Mouse (Mus musculus) stomach, postnatal 0 days (tissue): ENCODE measurements around the gene Cltrn. TPM values are rescaled to one million over a fixed set of nuclear protein-coding genes. Genes with fewer than 3 reads are reported as not detected.

Source experiments
- ATAC-seq: fragments of 200-750 bp; cut with Nextera tagmentation; 2 replicates; pipeline ENCODE4 v1.8.0; 2017; ENCODE audit not compliant: low FRiP score, low TSS enrichment
- DNase-seq: peaks from one replicate; pipeline ENCODE4 v3.0.0-alpha.2; 2016; ENCODE audit warnings: low spot score
- H3K27ac ChIP-seq: fragments of 300-500 bp; sonication (generic); replicated peaks from 2 replicates; pipeline ENCODE4 v1.5.1; 2014; ENCODE audit warnings: mild to moderate bottlenecking, control low read depth
- H3K27me3 ChIP-seq: fragments of 300-500 bp; sonication (generic); 2 replicates; pipeline ENCODE4 v1.6.1; 2014; ENCODE audit warnings: low read length; ENCODE audit not compliant: control insufficient read depth, insufficient read depth
- H3K36me3 ChIP-seq: fragments of 300-500 bp; sonication (generic); 2 replicates; pipeline ENCODE4 v1.6.1; 2014; ENCODE audit warnings: low read length, mixed read lengths; ENCODE audit not compliant: control insufficient read depth, insufficient read depth
- H3K4me1 ChIP-seq: fragments of 300-500 bp; sonication (generic); replicated peaks from 2 replicates; pipeline ENCODE4 v1.6.1; 2014; ENCODE audit warnings: antibody characterized with exemption; ENCODE audit not compliant: control insufficient read depth, insufficient read depth
- H3K4me2 ChIP-seq: fragments of 300-500 bp; sonication (generic); replicated peaks from 2 replicates; pipeline ENCODE4 v1.6.1; 2014; ENCODE audit warnings: low read depth, mild to moderate bottlenecking, control low read depth, moderate library complexity
- H3K4me3 ChIP-seq: fragments of 300-500 bp; sonication (generic); 2 replicates; pipeline ENCODE4 v1.5.1; 2014; ENCODE audit warnings: low read depth, low read length, control low read depth
- H3K9ac ChIP-seq: fragments of 300-500 bp; sonication (generic); 2 replicates; pipeline ENCODE4 v1.6.1; 2014; ENCODE audit warnings: mild to moderate bottlenecking, low read length, control low read depth, mixed read lengths
- H3K9me3 ChIP-seq: fragments of 300-500 bp; sonication (generic); 2 replicates; pipeline ENCODE4 v1.6.1; 2016; ENCODE audit warnings: low read length; ENCODE audit not compliant: control insufficient read depth
- CTCF ChIP-seq: IDR thresholded peaks from 2 replicates; pipeline ENCODE4 v1.5.1; 2016; ENCODE audit warnings: antibody characterized with exemption, low read depth, mild to moderate bottlenecking, moderate library complexity
- EP300 ChIP-seq: optimal IDR thresholded peaks from 2 replicates; pipeline ENCODE3; 2016; ENCODE audit warnings: antibody characterized with exemption
- WGBS: fragments of 180-500 bp; shearing (Covaris S2); extraction: QIAGEN DNeasy Blood & Tissue Kit; methylation state at CpG from one replicate; pipeline ENCODE4 v1.1.7; 2014; 5-methylcytosine and 5-hydroxymethylcytosine counted together
- polyA plus RNA-seq: library from polyadenylated mRNA; unstranded; fragments of >200 nt; fragmentation: Nextera tagmentation; extraction: Ambion mirVana; gene quantifications from 2 replicates; pipeline ENCODE4 v1.2.1, GENCODE M21; 2015

Gene Cltrn
- polyA plus RNA-seq, 1 experiment from 2014 or later, result 1.7 TPM

- no peak overlapping the region for H3K4me2 ChIP-seq
- no peaks in the 10 kb centered on the region for H3K9me3 ChIP-seq
- no peak overlapping the region for H3K27ac ChIP-seq
- no peaks in the 10 kb centered on the region for H3K36me3 ChIP-seq
- DNase-seq, result no peak
- no peak for TF ChIP-seq EP300
- no peak for TF ChIP-seq CTCF
- H3K4me3 ChIP-seq, result no peak overlapping the region
- WGBS, result 63% methylated on average over 6 of the region's 6 CpGs
- no peak for ATAC-seq
- H3K27me3 ChIP-seq, result no peaks in the 10 kb centered on the region
- no peaks in the 10 kb centered on the region for H3K4me1 ChIP-seq
- H3K9ac ChIP-seq, result no peak overlapping the region
Observed at GRCm38 (mm10) chrX:164145463-164146250, 57.0 kb downstream of the Cltrn start.

GRCm38 (mm10) chrX:164152703-164153102, 64.1 kb downstream of the Cltrn start:
- Histone ChIP-seq H3K9ac (no peak overlapping the region), H3K4me3 (no peak overlapping the region), H3K27me3 (no peaks in the 10 kb centered on the region), H3K4me2 (no peak overlapping the region), H3K9me3 (no peaks in the 10 kb centered on the region), H3K27ac (no peak overlapping the region), H3K4me1 (no peaks in the 10 kb centered on the region), H3K36me3 (no peaks in the 10 kb centered on the region)
- DNase-seq (no peak), ATAC-seq (no peak)
- no peak for TF ChIP-seq EP300
- no peak for TF ChIP-seq CTCF
- 66% methylated on average over 2 of the region's 2 CpGs for WGBS

GRCm38 (mm10) chrX:164153606-164154005, 65.0 kb downstream of the Cltrn start:
- DNase-seq, result no peak
- Histone ChIP-seq H3K4me2 (no peak overlapping the region), H3K4me1 (no peaks in the 10 kb centered on the region), H3K27ac (no peak overlapping the region), H3K36me3 (no peaks in the 10 kb centered on the region), H3K9ac (no peak overlapping the region), H3K9me3 (no peaks in the 10 kb centered on the region), H3K4me3 (no peak overlapping the region), H3K27me3 (no peaks in the 10 kb centered on the region)
- no peak for ATAC-seq
- TF ChIP-seq EP300 (no peak), CTCF (no peak)

DNA sequence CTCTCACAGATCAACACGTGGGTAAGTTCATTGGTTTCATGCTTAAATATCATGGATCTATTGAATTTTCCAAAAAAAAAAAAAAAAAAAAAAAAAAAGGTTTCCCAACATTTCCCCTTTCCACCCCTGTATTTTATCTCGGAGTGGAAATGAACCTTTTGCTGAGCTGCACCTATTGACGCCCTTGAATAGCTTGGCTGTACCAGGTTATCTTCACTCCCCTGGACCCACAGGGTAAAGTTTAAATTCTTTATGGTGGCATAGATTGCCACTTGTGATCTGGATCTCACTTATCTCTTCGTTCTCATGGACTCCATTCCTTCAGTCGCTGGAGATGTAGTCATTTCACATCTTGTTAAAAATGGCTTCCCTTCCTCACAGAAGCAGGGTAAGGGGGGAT, 66.0 kb downstream of the Cltrn start:
- TF ChIP-seq CTCF (no peak), EP300 (no peak)
- Histone ChIP-seq H3K9me3 (no peaks in the 10 kb centered on the region), H3K4me2 (no peak overlapping the region), H3K36me3 (no peaks in the 10 kb centered on the region), H3K4me3 (no peak overlapping the region), H3K9ac (no peak overlapping the region), H3K4me1 (no peaks in the 10 kb centered on the region), H3K27ac (no peak overlapping the region), H3K27me3 (no peaks in the 10 kb centered on the region)
- ATAC-seq (no peak), DNase-seq (no peak)
- 75% methylated on average over 5 of the region's 5 CpGs for WGBS

GRCm38 (mm10) chrX:164164681-164165080, 76.1 kb downstream of the Cltrn start:
- no peaks in the 10 kb centered on the region for H3K9me3 ChIP-seq
- DNase-seq (no peak), ATAC-seq (no peak)
- H3K4me1 ChIP-seq, result no peaks in the 10 kb centered on the region
- no peaks in the 10 kb centered on the region for H3K27me3 ChIP-seq
- H3K27ac ChIP-seq, result no peak overlapping the region
- H3K4me2 ChIP-seq, result no peak overlapping the region
- no peak overlapping the region for H3K9ac ChIP-seq
- no peak overlapping the region for H3K4me3 ChIP-seq
- 73% methylated on average over 1 of the region's 1 CpGs for WGBS
- no peaks in the 10 kb centered on the region for H3K36me3 ChIP-seq
- TF ChIP-seq EP300 (no peak), CTCF (no peak)

Other genes with a start within 250 kb of the Cltrn start
- gene Ap1s2, start 179.8 kb upstream of the Cltrn start, polyA plus RNA-seq, result 9.4 and 9.7 TPM in 2 replicates
- 34.8 and 40.3 TPM in 2 replicates for gene Zrsr2, start 130.2 kb upstream of the Cltrn start, polyA plus RNA-seq
- gene Car5b, start 60.8 kb upstream of the Cltrn start, polyA plus RNA-seq, result 3.8 and 4.2 TPM in 2 replicates
- 8.9 and 9.5 TPM in 2 replicates for gene Siah1b, start 12.3 kb upstream of the Cltrn start, polyA plus RNA-seq
- gene Ace2, start 50.5 kb downstream of the Cltrn start, polyA plus RNA-seq, result 40.4 and 47.7 TPM in 2 replicates
- gene Bmx, start 169.4 kb downstream of the Cltrn start, polyA plus RNA-seq, result 0.51 and 0.52 TPM in 2 replicates
- 19.6 and 19.8 TPM in 2 replicates for gene Pir, start 180.5 kb downstream of the Cltrn start, polyA plus RNA-seq